Mouse (Mus musculus): Measurements from ENCODE around the gene Filip1l. TPM values are rescaled to one million over a fixed set of nuclear protein-coding genes. Genes with fewer than 3 reads are reported as not detected.

Filip1l gene
- polyA plus RNA-seq, 1 experiment from 2014 or later, result 3.8 TPM

GRCm38 (mm10) chr16:57551617-57552016, 198.7 kb downstream of the Filip1l start:
- peaks cover 7% of the 10 kb centered on the region; the same call in 1 of the 2 replicates for H3K4me1 ChIP-seq
- H3K4me3 ChIP-seq, result no peak overlapping the region
- H3K9ac ChIP-seq, result no peak overlapping the region
- no peak overlapping the region for H3K27ac ChIP-seq
- no peaks in the 10 kb centered on the region for H3K36me3 ChIP-seq
- 69% methylated on average over 2 of the region's 2 CpGs for WGBS (ENCODE audit: insufficient replicate concordance)
- H3K9me3 ChIP-seq (replicated peaks), result no peaks in the 10 kb centered on the region
- no peak for ATAC-seq
- peaks cover 14% of the 10 kb centered on the region for H3K27me3 ChIP-seq (replicated peaks)
- H3K4me2 ChIP-seq, result no peak overlapping the region

- peaks cover 13% of the 10 kb centered on the region for H3K27me3 ChIP-seq (replicated peaks)
- no peak for ATAC-seq
- no peak overlapping the region for H3K4me2 ChIP-seq
- H3K9me3 ChIP-seq (replicated peaks), result no peaks in the 10 kb centered on the region
- peaks cover 7% of the 10 kb centered on the region; the same call in 1 of the 2 replicates for H3K4me1 ChIP-seq
- WGBS (ENCODE audit: insufficient replicate concordance), result 71% methylated on average over 5 of the region's 5 CpGs
- H3K9ac ChIP-seq, result no peak overlapping the region
- no peak overlapping the region for H3K27ac ChIP-seq
- no peaks in the 10 kb centered on the region for H3K36me3 ChIP-seq
- no peak overlapping the region for H3K4me3 ChIP-seq
Observed at GRCm38 (mm10) chr16:57552709-57553108, 199.8 kb downstream of the Filip1l start.

- Histone ChIP-seq H3K36me3 (no peaks in the 10 kb centered on the region), H3K27me3 (replicated peaks) (peaks cover 9% of the 10 kb centered on the region), H3K27ac (no peak overlapping the region), H3K4me3 (no peak overlapping the region), H3K9ac (no peak overlapping the region), H3K4me2 (no peak overlapping the region), H3K4me1 (peaks cover 7% of the 10 kb centered on the region; the same call in 1 of the 2 replicates), H3K9me3 (replicated peaks) (no peaks in the 10 kb centered on the region)
- ATAC-seq, result no peak
Observed at GRCm38 (mm10) chr16:57553235-57553634, 200.3 kb downstream of the Filip1l start.

GRCm38 (mm10) chr16:57554886-57555400, 202.1 kb downstream of the Filip1l start:
- Histone ChIP-seq H3K36me3 (0 out of 2 replicates have a peak, but pooled peaks cover 1% of the 10 kb centered on the region), H3K27ac (no peak overlapping the region), H3K9ac (no peak overlapping the region), H3K4me2 (no peak overlapping the region), H3K27me3 (replicated peaks) (no peaks in the 10 kb centered on the region), H3K4me3 (no peak overlapping the region), H3K4me1 (no peaks in the 10 kb centered on the region), H3K9me3 (replicated peaks) (no peaks in the 10 kb centered on the region)
- no peak for ATAC-seq
- WGBS (ENCODE audit: insufficient replicate concordance), result 69% methylated on average over 6 of the region's 6 CpGs

GRCm38 (mm10) chr16:57555667-57556066, 202.8 kb downstream of the Filip1l start:
- WGBS (ENCODE audit: insufficient replicate concordance), result 66% methylated on average over 4 of the region's 4 CpGs
- no peak for ATAC-seq
- H3K9me3 ChIP-seq (replicated peaks), result no peaks in the 10 kb centered on the region
- H3K27me3 ChIP-seq (replicated peaks), result no peaks in the 10 kb centered on the region
- no peak overlapping the region for H3K27ac ChIP-seq
- H3K4me1 ChIP-seq, result no peaks in the 10 kb centered on the region
- no peak overlapping the region for H3K4me3 ChIP-seq
- H3K9ac ChIP-seq, result no peak overlapping the region
- 0 out of 2 replicates have a peak, but pooled peaks cover 3% of the 10 kb centered on the region for H3K36me3 ChIP-seq
- H3K4me2 ChIP-seq, result no peak overlapping the region

GRCm38 (mm10) chr16:57556244-57556643, 203.4 kb downstream of the Filip1l start:
- WGBS (ENCODE audit: insufficient replicate concordance), result 71% methylated on average over 2 of the region's 2 CpGs
- H3K9ac ChIP-seq, result no peak overlapping the region
- 0 out of 2 replicates have a peak, but pooled peaks cover 3% of the 10 kb centered on the region for H3K36me3 ChIP-seq
- H3K27me3 ChIP-seq (replicated peaks), result no peaks in the 10 kb centered on the region
- H3K4me3 ChIP-seq, result no peak overlapping the region
- no peak overlapping the region for H3K4me2 ChIP-seq
- ATAC-seq, result no peak
- H3K27ac ChIP-seq, result no peak overlapping the region
- H3K9me3 ChIP-seq (replicated peaks), result no peaks in the 10 kb centered on the region
- no peaks in the 10 kb centered on the region for H3K4me1 ChIP-seq

GRCm38 (mm10) chr16:57558258-57558657, 205.4 kb downstream of the Filip1l start:
- WGBS (ENCODE audit: insufficient replicate concordance), result 83% methylated on average over 3 of the region's 3 CpGs
- Histone ChIP-seq H3K4me3 (no peak overlapping the region), H3K4me1 (no peaks in the 10 kb centered on the region), H3K9me3 (replicated peaks) (no peaks in the 10 kb centered on the region), H3K36me3 (0 out of 2 replicates have a peak, but pooled peaks cover 3% of the 10 kb centered on the region), H3K27me3 (replicated peaks) (no peaks in the 10 kb centered on the region), H3K9ac (no peak overlapping the region), H3K27ac (no peak overlapping the region), H3K4me2 (no peak overlapping the region)
- ATAC-seq, result no peak

- ATAC-seq, result no peak
- Histone ChIP-seq H3K4me2 (no peak overlapping the region), H3K9ac (no peak overlapping the region), H3K27ac (no peak overlapping the region), H3K27me3 (replicated peaks) (no peaks in the 10 kb centered on the region), H3K9me3 (replicated peaks) (no peaks in the 10 kb centered on the region), H3K36me3 (0 out of 2 replicates have a peak, but pooled peaks cover 3% of the 10 kb centered on the region), H3K4me3 (no peak overlapping the region), H3K4me1 (no peaks in the 10 kb centered on the region)
- WGBS (ENCODE audit: insufficient replicate concordance), result 76% methylated on average over 1 of the region's 1 CpGs
Observed at GRCm38 (mm10) chr16:57560185-57560584, 207.3 kb downstream of the Filip1l start.

- Histone ChIP-seq H3K9ac (no peak overlapping the region), H3K4me1 (no peaks in the 10 kb centered on the region), H3K36me3 (0 out of 2 replicates have a peak, but pooled peaks cover 3% of the 10 kb centered on the region), H3K27ac (no peak overlapping the region), H3K9me3 (replicated peaks) (no peaks in the 10 kb centered on the region), H3K4me3 (no peak overlapping the region), H3K4me2 (no peak overlapping the region), H3K27me3 (replicated peaks) (no peaks in the 10 kb centered on the region)
- 63% methylated on average over 3 of the region's 3 CpGs for WGBS (ENCODE audit: insufficient replicate concordance)
- ATAC-seq, result no peak
Observed at GRCm38 (mm10) chr16:57563453-57563852, 210.6 kb downstream of the Filip1l start.

GRCm38 (mm10) chr16:57564807-57565206, 211.9 kb downstream of the Filip1l start:
- Histone ChIP-seq H3K4me1 (no peaks in the 10 kb centered on the region), H3K9ac (no peak overlapping the region), H3K36me3 (peaks cover 6% of the 10 kb centered on the region; the same call in 1 of the 2 replicates), H3K4me2 (no peak overlapping the region), H3K9me3 (replicated peaks) (no peaks in the 10 kb centered on the region), H3K27ac (no peak overlapping the region), H3K4me3 (no peak overlapping the region), H3K27me3 (replicated peaks) (no peaks in the 10 kb centered on the region)
- ATAC-seq, result no peak
- WGBS (ENCODE audit: insufficient replicate concordance), result 53% methylated on average over 1 of the region's 1 CpGs

- ATAC-seq, result no peak
- H3K27ac ChIP-seq, result no peak overlapping the region
- 80% methylated on average over 3 of the region's 3 CpGs for WGBS (ENCODE audit: insufficient replicate concordance)
Observed at GRCm38 (mm10) chr16:57566215-57566614, 213.3 kb downstream of the Filip1l start.

GRCm38 (mm10) chr16:57568648-57569404, 215.9 kb downstream of the Filip1l start:
- no peaks in the 10 kb centered on the region for H3K4me1 ChIP-seq
- H3K4me3 ChIP-seq, result no peak overlapping the region
- ATAC-seq, result no peak
- no peak overlapping the region for H3K27ac ChIP-seq
- H3K4me2 ChIP-seq, result no peak overlapping the region
- H3K36me3 ChIP-seq, result peaks cover 7% of the 10 kb centered on the region
- no peaks in the 10 kb centered on the region for H3K9me3 ChIP-seq (replicated peaks)
- no peaks in the 10 kb centered on the region for H3K27me3 ChIP-seq (replicated peaks)
- no peak overlapping the region for H3K9ac ChIP-seq
- whole genome bisulfite sequencing (ENCODE audit: insufficient replicate concordance), result 79% methylated on average over 7 of the region's 7 CpGs

More at GRCm38 (mm10) chr16:57566215-57566614, 213.3 kb downstream of the Filip1l start:
- H3K4me2 ChIP-seq, result no peak overlapping the region
- H3K36me3 ChIP-seq, result peaks cover 3% of the 10 kb centered on the region; the same call in 1 of the 2 replicates
- no peak overlapping the region for H3K4me3 ChIP-seq
- H3K27me3 ChIP-seq (replicated peaks), result no peaks in the 10 kb centered on the region
- H3K4me1 ChIP-seq, result no peaks in the 10 kb centered on the region
- no peak overlapping the region for H3K9ac ChIP-seq
- H3K9me3 ChIP-seq (replicated peaks), result no peaks in the 10 kb centered on the region

All from liver, embryonic 12.5 days (tissue).